Mouse (Mus musculus) layer of hippocampus, postnatal 14 days (tissue): ENCODE measurements around the gene Vapa. TPM values are rescaled to one million over a fixed set of nuclear protein-coding genes. Genes with fewer than 3 reads are reported as not detected.

Source experiments
- total RNA-seq, 2 experiments: library from RNA; stranded (reverse); gene quantifications; 2 replicates each; pipeline ENCODE4 v1.2.3; 2021

Gene Vapa
- total RNA-seq, 2 experiments from 2014 or later = 150 to 156 TPM

Other genes with a start within 250 kb of the Vapa start
- 1 to 10 TPM; 1.2 to 1.4 TPM for gene Tmem232, start 72.8 kb downstream of the Vapa start, total RNA-seq
- gene Txndc2, start 28.6 kb upstream of the Vapa start, total RNA-seq = under 1 TPM in 1 of 2 experiments, not detected in 1; 0.36 TPM
- gene Rab31, start 159.2 kb upstream of the Vapa start, total RNA-seq = 10 to 100 TPM; 64.9 to 72.1 TPM
- gene Ppp4r1, start 169.0 kb upstream of the Vapa start, total RNA-seq = 10 to 100 TPM; 39.0 to 40.4 TPM